Mouse (Mus musculus) myocyte (in vitro differentiated cells): ENCODE data around the gene Rftn1. TPM values are rescaled to one million over a fixed set of nuclear protein-coding genes. Genes with fewer than 3 reads are reported as not detected.

ENCODE experiments used
- H3K27me3 ChIP-seq: one replicate; pipeline ENCODE4 v1.6.1; 2011; ENCODE audit not compliant: control insufficient read depth, insufficient read depth, insufficient read length
- H3K36me3 ChIP-seq: one replicate; pipeline ENCODE4 v1.6.1; 2011; ENCODE audit not compliant: control insufficient read depth, insufficient read depth
- H3K4me2 ChIP-seq: one replicate; pipeline ENCODE4 v1.6.1; 2011; ENCODE audit warnings: low read depth, control low read depth
- H3K4me3 ChIP-seq: one replicate; pipeline ENCODE4 v1.5.1; 2011; ENCODE audit warnings: mild to moderate bottlenecking, control low read depth, moderate library complexity
- H3K79me2 ChIP-seq: one replicate; pipeline ENCODE4 v1.6.1; 2011; ENCODE audit not compliant: control insufficient read depth, insufficient read depth
- H3ac ChIP-seq: one replicate; pipeline ENCODE4 v1.6.1; 2011; ENCODE audit not compliant: control insufficient read depth, insufficient read length
- CEBPB ChIP-seq: IDR thresholded peaks from 2 replicates; pipeline ENCODE4 v1.6.1; 2011; ENCODE audit warnings: mild to moderate bottlenecking, moderate library complexity; ENCODE audit not compliant: poor library complexity, insufficient read depth, severe bottlenecking
- E2F4 ChIP-seq: IDR thresholded peaks from one replicate; pipeline ENCODE4 v1.6.1; 2011; ENCODE audit warnings: mild to moderate bottlenecking, control low read depth, moderate library complexity; ENCODE audit not compliant: insufficient read depth
- MAX ChIP-seq: IDR thresholded peaks from one replicate; pipeline ENCODE4 v1.6.1; 2011; ENCODE audit warnings: low read depth, mild to moderate bottlenecking, control low read depth
- MYOD1 ChIP-seq, 3 experiments: IDR thresholded peaks; one replicate each; pipeline ENCODE4 v1.6.1; 2011; ENCODE audit warnings: control low read depth in 2 of 3, low read depth in 2 of 3, mild to moderate bottlenecking in 2 of 3, moderate library complexity in 1 of 3; ENCODE audit not compliant: insufficient read length in 2 of 3, control insufficient read depth in 1 of 3
- MYOG ChIP-seq, 3 experiments: IDR thresholded peaks; one replicate each; pipeline ENCODE4 v1.6.1; 2011; ENCODE audit warnings: control low read depth in 2 of 3, low read depth in 2 of 3, mild to moderate bottlenecking in 2 of 3; ENCODE audit not compliant: insufficient read length in 2 of 3, control insufficient read depth in 1 of 3, insufficient read depth in 1 of 3
- POLR2A ChIP-seq: IDR thresholded peaks from one replicate; pipeline ENCODE4 v1.6.1; 2011; ENCODE audit warnings: low read depth, mild to moderate bottlenecking, control low read depth, moderate library complexity; ENCODE audit not compliant: insufficient read length
- POLR2AphosphoS2 ChIP-seq: IDR thresholded peaks from one replicate; pipeline ENCODE4 v1.6.1; 2011; ENCODE audit warnings: low read depth, control low read depth; ENCODE audit not compliant: insufficient read length
- REST ChIP-seq: IDR thresholded peaks from one replicate; pipeline ENCODE4 v1.6.1; 2011; ENCODE audit warnings: mild to moderate bottlenecking, control low read depth, moderate library complexity; ENCODE audit not compliant: insufficient read depth, insufficient read length
- SRF ChIP-seq: IDR thresholded peaks from one replicate; pipeline ENCODE4 v1.6.1; 2011; ENCODE audit warnings: low read depth; ENCODE audit not compliant: control insufficient read depth, insufficient read length
- TCF12 ChIP-seq: IDR thresholded peaks from one replicate; pipeline ENCODE4 v1.6.1; 2011; ENCODE audit warnings: mild to moderate bottlenecking, control low read depth; ENCODE audit not compliant: poor library complexity, insufficient read depth, severe bottlenecking
- TCF3 ChIP-seq: IDR thresholded peaks from one replicate; pipeline ENCODE4 v1.6.1; 2011; ENCODE audit warnings: low read depth, control low read depth; ENCODE audit not compliant: insufficient read length
- USF1 ChIP-seq: IDR thresholded peaks from one replicate; pipeline ENCODE4 v1.6.1; 2011; ENCODE audit warnings: low read depth, mild to moderate bottlenecking, control low read depth, moderate library complexity
- polyA plus RNA-seq: library from polyadenylated mRNA; unstranded; fragments of >200 nt; fragmentation: generic; extraction: Trizol; gene quantifications from one replicate; pipeline ENCODE4 v1.2.1, GENCODE M21; 2012; ENCODE audit warnings: missing spikeins

Rftn1 gene
- polyA plus RNA-seq, 1 experiment, result 0.40 TPM

GRCm38 (mm10) chr17:49979761-49980285 is 210.7 kb downstream of the Rftn1 start:
- no peak for TF ChIP-seq TCF12
- TF ChIP-seq TCF3, result no peak
- TF ChIP-seq MAX, result no peak
- TF ChIP-seq POLR2AphosphoS2, result no peak
- TF ChIP-seq MYOG (IDR thresholded peaks at IDR 0.05; ENCODE audit: control insufficient read depth in 1 of 3, insufficient read depth in 1 of 3, insufficient read length in 2 of 3, low read depth in 2 of 3), result no peak
- TF ChIP-seq E2F4, result no peak
- no peak for TF ChIP-seq CEBPB

GRCm38 (mm10) chr17:49977424-49977790 is 213.1 kb downstream of the Rftn1 start:
- no peaks in the 10 kb centered on the region for H3K79me2 ChIP-seq
- no peak overlapping the region for H3K4me2 ChIP-seq
- H3K4me3 ChIP-seq, result no peak overlapping the region
- H3K27me3 ChIP-seq, result no peaks in the 10 kb centered on the region
- no peaks in the 10 kb centered on the region for H3K36me3 ChIP-seq
- TF ChIP-seq MYOD1 (IDR thresholded peaks at IDR 0.05; ENCODE audit: control insufficient read depth in 1 of 3, insufficient read length in 2 of 3, low read depth in 2 of 3) (no peak), MAX (no peak), SRF (no peak), POLR2AphosphoS2 (no peak), E2F4 (no peak), POLR2A (no peak), CEBPB (no peak), USF1 (no peak), TCF12 (no peak), TCF3 (no peak), REST (no peak), MYOG (IDR thresholded peaks at IDR 0.05; ENCODE audit: control insufficient read depth in 1 of 3, insufficient read depth in 1 of 3, insufficient read length in 2 of 3, low read depth in 2 of 3) (no peak)
- no peak overlapping the region for H3ac ChIP-seq

More at GRCm38 (mm10) chr17:49979761-49980285, 210.7 kb downstream of the Rftn1 start:
- no peaks in the 10 kb centered on the region for H3K36me3 ChIP-seq
- no peak overlapping the region for H3K4me3 ChIP-seq
- H3ac ChIP-seq, result no peak overlapping the region
- no peaks in the 10 kb centered on the region for H3K79me2 ChIP-seq
- H3K27me3 ChIP-seq, result no peaks in the 10 kb centered on the region
- no peak overlapping the region for H3K4me2 ChIP-seq

DNA sequence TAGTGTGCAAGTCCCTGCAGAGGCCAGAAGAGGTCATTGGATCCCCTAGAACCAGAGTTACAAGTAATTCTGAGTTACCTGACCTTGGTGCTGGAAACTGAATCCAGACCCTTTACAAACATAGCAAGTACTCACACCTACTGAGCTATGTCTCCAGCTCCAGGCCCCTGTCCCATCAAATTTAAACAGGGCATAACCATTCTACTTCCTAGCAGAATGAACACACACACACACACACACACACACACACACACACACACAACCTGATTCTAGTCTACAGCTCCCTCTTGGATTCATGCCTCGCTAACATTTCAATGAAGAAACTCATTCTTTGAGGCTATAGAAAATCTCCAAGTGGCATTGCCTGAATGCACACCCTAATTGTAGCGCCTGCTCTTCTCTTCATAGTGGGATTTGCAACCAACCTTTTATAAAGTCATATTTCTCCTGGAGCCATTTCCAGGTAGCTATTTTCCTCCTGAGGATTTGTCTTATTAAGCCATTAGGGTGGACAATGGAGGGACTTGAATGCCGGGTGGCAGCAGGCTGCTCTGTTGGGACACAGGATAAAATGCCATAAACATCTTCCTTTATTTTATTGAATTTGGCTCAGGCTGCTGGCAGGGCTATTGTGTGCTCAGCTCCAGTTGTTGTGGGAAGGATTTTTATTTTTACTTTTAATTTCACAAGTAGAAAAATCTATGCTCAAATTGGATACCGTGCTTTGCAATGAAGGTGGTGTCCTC is 213.6 kb downstream of the Rftn1 start:
- no peaks in the 10 kb centered on the region for H3K27me3 ChIP-seq
- H3ac ChIP-seq, result no peak overlapping the region
- no peak overlapping the region for H3K4me3 ChIP-seq
- no peaks in the 10 kb centered on the region for H3K36me3 ChIP-seq
- TF ChIP-seq E2F4 (no peak), CEBPB (no peak), POLR2A (no peak), REST (no peak), MYOG (IDR thresholded peaks at IDR 0.05; ENCODE audit: control insufficient read depth in 1 of 3, insufficient read depth in 1 of 3, insufficient read length in 2 of 3, low read depth in 2 of 3) (no peak), MAX (no peak), MYOD1 (IDR thresholded peaks at IDR 0.05; ENCODE audit: control insufficient read depth in 1 of 3, insufficient read length in 2 of 3, low read depth in 2 of 3) (no peak), SRF (no peak), USF1 (no peak), TCF3 (no peak), TCF12 (no peak), POLR2AphosphoS2 (no peak)
- H3K4me2 ChIP-seq, result no peak overlapping the region
- H3K79me2 ChIP-seq, result no peaks in the 10 kb centered on the region

- Histone ChIP-seq H3K36me3 (no peaks in the 10 kb centered on the region), H3K4me2 (no peak overlapping the region), H3K79me2 (no peaks in the 10 kb centered on the region), H3K4me3 (no peak overlapping the region), H3K27me3 (no peaks in the 10 kb centered on the region), H3ac (no peak overlapping the region)
- TF ChIP-seq POLR2AphosphoS2 (no peak), TCF12 (no peak), CEBPB (no peak), POLR2A (no peak), E2F4 (no peak), TCF3 (no peak), USF1 (no peak), MAX (no peak), MYOD1 (IDR thresholded peaks at IDR 0.05; ENCODE audit: control insufficient read depth in 1 of 3, insufficient read length in 2 of 3, low read depth in 2 of 3) (no peak), MYOG (IDR thresholded peaks at IDR 0.05; ENCODE audit: control insufficient read depth in 1 of 3, insufficient read depth in 1 of 3, insufficient read length in 2 of 3, low read depth in 2 of 3) (no peak), REST (no peak), SRF (no peak)
Measured at GRCm38 (mm10) chr17:49975481-49975880, 215.0 kb downstream of the Rftn1 start.
